Mouse (Mus musculus) adrenal gland, postnatal 14 days (tissue): ENCODE data around the gene Hpf1. TPM values are rescaled to one million over a fixed set of nuclear protein-coding genes. Genes with fewer than 3 reads are reported as not detected.

Experiments
- DNase-seq: peaks from one replicate; pipeline ENCODE4 v3.0.0; 2021; ENCODE audit warnings: mixed read lengths
- total RNA-seq: library from RNA; stranded (reverse); gene quantifications from 2 replicates; pipeline ENCODE4 v1.2.3, GENCODE M21; 2021

Gene Hpf1
- total RNA-seq, 1 experiment from 2014 or later: 25.9 TPM

DNA sequence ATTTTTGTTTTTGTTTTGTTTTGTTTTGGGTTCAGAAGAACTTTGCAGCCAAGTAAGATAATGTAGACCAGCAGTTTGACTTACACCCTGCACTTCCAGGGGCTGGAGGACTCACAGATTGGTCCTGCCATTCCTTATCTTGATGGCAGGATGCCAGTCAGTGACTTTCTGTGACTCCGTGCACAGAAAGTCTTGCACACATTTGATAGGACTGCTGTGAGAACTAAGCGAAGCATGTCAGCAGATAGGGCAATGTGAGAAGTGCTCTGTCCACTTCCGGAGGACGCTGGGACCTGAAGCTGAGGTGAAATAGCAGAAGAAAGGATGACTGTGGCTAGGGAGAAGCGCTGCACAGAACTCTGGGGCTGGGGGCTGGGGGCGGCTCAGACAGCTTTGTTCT lies 5.7 kb downstream of the Hpf1 start:
- peak; percentile 12 for DNase-seq

DNA sequence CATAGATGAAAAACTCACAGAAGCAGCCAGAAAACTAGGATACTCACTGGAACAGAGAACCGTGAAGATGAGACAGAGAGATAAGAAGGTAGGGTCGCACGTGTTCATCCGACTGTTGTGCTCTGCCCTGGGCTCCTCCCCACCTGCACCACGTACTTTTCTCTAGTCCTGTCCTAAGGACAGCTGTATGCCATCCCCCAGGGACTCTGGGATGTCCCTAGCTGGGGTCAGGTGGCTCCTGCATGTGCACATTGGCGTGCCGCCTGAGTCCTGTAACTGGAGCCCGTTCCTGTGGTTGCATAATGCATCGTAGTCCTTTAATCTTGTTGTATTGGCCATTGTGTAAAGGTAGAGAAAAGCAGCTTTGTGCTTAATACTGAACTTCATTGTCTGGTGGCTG lies 9.9 kb downstream of the Hpf1 start:
- peak; percentile 27 for DNase-seq

DNA sequence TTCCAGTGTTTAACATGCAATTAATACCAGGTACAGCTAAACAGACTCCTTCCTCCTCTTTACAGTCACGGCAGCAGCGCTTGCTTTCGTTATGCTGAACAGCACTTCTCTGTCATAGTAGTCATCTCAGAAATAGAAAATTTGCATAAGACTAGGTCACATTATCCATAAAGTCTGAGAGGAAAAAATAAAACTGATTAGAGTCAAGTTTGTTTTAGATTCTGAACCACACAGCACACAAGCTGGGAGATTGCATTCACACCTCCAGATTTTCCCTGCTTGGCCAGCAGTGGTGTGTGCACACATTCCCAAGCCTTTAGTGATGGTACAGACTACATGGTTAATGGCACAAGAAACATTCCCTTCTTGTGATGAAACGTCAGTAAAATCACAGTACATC lies 21.9 kb downstream of the Hpf1 start:
- no peak for DNase-seq

DNA sequence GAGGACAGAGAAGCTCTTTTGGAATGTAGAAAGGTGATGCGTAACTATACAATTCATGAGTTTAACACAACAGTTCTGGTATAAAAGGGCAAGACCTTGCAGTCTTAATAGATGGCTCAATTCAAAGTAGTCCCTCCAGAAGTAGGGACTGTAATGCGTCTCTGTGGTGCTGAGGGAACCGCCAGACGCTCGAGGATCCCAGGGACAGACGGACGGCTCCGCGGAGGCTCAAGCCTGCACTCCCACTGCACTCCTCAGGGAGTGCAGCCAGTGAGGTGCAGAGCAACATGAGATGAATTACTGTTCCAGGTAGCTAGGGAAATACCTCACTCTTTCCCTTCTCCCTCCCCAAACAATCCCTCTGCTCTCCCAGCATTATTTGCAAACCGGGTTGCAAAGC lies 22.3 kb downstream of the Hpf1 start:
- no peak for DNase-seq

DNA sequence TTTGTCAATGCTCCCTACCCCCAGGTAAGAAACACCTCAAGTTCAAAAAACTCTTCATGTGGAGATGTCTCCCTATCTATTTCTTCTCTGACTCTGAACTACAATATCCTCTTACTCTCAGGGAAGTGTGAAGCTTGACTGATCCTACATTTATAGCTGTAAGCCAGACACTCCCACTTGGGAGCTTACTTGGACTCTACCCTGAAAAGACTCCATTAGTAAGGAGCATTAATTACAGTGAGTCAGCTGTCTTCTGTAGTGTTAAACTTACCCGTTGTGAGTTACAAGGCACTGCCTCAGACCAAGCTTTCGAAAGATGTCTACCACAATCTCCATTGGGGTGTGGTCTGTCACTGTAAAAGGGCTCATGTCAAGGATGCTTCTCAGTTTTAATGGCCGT lies 28.9 kb downstream of the Hpf1 start:
- no peak for DNase-seq

DNA sequence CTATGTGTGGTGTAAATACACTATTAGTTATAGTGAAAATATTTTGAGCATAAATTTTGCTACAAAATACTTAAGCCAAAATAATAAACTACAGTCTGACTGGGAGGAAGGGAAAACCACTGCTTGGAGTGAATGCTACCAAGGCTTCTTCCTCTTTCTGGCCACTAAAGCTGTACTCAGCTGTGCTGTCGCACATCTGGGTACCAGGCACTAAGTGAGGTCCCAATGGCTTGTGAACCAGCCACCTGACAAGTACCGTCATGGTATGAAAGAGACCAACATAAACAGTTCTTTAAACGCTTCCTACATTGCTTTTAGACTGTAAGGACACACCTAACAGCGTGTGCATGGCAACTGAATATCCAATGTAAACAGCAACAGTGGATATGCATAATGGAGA lies 30.0 kb downstream of the Hpf1 start:
- DNase-seq: no peak

DNA sequence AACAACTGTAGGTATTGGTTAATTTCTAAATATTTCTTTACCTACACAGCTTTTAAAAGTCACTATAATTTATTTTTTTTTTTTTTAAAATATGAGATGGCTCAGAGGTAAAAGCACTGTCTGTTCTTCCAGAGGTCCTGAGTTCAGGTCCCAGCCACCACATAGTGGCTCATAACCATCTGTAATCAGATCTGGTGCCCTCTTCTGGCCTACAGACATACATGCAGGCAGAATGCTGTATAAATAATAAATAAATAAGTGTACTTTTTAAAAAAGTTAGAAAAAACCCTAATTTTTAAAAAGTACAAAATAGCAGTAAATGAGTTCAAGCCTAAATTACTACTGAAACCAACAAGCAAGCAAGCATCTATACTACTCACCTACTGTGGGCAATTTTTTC lies 43.4 kb downstream of the Hpf1 start:
- DNase-seq: no peak

DNA sequence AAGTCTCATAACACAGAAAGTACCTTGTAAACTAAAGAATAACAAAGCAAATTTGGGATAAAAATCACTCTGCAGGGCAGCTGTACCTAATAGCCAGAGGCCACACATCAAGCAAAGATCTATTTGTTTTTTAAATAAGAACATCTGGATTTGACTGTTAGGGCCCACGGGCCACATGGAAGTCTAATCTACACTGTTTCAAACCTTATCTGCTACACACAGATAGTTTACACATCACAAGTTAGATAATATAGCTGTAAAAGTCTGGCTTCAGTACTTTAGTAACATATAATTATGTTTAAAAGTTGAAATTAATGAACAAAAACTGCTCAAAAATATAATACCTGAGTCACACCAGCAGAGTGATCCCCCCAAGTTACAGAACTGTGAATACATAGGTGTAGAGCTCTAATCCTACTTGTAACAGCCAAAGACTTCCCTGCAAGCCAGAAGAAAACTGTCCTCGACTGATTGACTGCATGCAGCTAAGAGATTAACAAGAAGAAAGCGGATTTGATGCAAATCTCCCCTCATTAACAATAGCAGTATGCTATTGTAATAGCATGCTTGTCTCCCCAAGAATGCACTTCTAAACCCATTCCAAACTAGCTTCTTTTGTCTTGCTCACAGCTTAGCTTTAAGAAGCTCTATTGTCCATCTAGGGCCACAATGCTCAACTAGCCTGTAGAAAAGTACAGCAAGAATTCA lies 48.7 kb downstream of the Hpf1 start:
- no peak for DNase-seq

DNA sequence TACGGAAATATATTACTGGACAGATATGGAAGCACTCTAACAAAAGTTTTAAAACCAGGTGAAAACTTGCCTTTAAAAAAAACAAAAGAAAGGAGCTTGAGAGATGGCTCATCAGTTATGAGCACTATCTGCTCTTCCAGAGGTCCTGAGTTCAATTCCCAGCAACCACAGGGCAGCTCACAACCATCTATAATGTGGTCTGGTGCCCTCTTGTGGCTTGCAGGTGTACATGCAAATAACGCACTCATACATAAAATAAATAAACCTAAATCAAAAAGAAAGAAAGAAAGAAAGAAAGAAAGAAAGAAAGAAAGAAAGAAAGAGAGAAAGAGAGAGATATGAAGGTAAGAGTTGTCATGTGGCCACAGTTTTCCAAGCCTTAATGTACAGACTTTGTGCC lies 52.6 kb downstream of the Hpf1 start:
- DNase-seq: no peak

DNA sequence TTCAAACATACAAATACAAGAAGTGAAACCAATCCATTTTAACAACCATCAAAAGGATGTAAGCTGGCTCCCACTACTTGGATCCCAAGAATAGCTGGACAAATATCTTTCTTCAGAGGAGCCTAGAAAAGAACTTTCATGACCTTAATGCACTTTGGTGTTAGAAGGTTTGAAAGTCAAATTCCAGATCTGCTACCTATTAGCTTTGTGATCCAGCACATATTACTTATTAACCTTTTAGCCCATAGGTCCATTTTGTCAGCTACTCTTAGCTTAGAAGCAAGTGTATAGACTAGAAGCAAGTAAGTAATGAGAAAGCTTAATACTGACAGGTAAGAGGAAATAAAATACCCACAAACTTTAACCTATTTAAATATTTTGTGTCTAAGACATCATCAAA lies 57.3 kb downstream of the Hpf1 start:
- DNase-seq: no peak

DNA sequence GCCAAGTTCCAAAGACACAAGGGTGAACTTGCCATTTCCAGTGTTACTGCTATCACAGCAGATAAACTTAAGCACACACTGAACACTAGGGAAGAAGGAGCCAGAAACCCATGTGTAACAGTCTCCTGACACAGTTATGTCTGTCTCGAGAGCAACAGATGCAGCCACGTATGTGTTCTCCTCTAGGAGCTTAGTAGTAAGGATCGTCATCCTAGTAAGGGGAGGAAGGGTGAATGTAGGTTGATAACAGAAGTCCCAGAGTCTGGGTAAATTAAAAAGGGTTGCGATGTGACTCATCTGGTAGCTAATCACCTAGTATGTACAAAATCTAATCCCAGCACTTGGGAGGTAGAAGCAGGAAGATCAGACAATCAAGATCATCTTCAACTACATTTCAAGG lies 59.6 kb downstream of the Hpf1 start:
- no peak for DNase-seq

DNA sequence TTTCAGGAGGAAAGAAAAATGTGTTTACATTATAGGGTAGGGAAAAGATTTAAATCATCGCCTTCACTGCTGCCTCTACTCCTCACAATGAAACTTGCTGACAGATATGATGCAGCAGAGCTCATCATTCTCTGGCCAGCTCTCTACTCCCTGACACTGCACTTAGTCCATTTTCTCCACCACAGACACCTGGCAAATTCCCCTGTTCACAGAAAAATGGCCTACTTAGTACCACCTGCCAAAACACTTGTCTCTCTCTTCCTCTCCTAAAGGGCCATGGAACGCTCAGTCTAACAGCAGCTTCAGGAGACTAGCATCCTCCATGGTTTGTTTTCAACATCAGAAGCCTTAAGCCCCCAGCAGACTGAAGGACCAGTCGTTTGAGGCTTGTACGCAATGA lies 61.1 kb downstream of the Hpf1 start:
- DNase-seq: no peak

DNA sequence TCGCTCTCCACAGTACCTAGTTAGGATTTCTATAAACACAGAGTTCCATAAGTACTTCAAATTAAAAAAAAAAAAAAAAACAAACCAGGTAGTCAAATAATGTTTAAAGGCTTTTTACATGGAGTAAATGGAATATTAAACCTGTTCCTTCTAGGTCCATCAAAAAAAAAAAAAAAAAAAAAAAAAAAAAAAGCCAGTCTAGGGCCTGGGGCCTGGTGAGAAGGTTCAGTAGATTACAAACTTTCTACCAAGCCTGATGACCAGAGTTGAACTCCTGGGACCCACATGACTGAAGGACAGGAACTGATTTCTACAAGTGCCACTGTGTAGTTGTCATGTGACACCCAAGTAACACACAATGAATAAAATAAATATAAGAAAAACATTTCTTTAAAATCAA lies 61.5 kb downstream of the Hpf1 start:
- no peak for DNase-seq

DNA sequence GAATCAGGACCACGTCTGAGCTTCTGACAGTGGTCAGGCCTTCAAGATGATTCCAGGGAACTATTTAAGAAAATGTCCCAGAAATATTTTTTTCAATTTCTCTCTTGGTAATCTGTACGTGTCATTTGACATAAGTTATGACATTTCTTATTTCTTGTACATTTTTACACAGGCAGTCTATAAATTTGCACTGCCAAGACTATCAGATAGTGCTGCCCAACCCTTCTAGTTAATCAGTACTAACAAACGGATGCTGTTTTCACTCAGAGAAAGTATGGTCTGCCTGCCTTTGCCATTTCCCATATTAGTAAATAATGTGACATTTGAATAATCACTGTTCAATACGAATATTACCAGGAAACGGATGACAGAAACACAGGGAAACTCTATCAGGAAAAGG lies 62.6 kb downstream of the Hpf1 start:
- DNase-seq: no peak

DNA sequence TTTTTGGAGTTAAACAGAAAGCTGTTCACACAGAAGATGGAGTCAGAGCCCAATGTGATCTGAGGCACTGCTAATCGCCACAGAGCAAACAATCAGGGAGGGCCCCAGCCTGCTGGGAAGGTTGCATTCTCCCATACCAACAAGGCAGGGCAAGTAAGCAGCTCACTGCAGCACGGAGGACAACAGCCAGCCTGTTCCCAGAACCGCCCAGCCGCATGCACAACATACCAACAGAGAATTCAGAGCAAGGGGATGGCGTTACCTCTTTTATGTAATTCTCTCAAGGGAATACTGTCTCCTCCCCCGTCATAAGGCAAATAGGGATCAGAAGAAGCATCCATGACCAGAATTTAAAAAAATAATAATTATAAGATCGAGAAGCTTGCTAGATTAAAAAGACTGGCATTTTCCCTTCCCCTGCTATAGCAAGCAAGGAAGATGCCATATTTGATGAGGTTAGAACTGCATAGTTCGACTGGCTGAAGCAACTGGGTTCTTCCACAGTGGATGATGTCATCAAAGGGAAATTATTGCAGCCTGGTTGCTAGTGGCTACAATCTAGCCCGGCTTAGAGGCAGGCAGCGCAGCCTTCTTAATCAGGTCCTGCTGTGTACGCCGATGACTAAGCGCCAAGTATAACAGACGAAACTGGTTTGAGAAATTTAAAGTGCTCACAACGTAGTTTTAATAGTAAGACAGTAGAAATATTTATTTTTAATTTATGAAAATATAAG lies 64.2 kb downstream of the Hpf1 start:
- peak; percentile 86 for DNase-seq

DNA sequence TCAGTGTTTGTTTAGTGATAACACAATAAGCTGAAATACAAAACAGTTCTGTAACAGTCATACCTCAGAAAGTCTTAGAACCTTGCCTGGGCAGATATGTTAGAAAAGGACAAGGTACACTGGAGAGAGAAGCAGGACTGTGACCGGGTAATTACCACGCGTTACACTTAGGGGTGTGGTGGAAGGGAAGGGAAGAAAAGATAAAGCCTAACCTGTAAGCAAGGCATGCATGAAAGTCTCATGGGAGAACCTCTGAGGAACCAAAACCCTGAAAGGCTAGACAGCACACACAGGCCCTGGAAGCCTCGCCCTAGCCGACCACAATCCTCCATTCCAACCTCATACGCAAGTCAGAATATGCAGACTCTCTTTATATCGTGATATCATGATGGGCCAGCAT lies 66.6 kb downstream of the Hpf1 start:
- DNase-seq: no peak

Other genes starting within 250 kb of the Hpf1 start
- 37.9 and 38.6 TPM in 2 replicates for gene Clcn3, start 92.9 kb downstream of the Hpf1 start, total RNA-seq
- 13.5 and 15.8 TPM in 2 replicates for gene Nek1, start 102.8 kb downstream of the Hpf1 start, total RNA-seq